Comparison of ENCODE assay signal across 23 mouse cellular contexts in the genomic region with DNA sequence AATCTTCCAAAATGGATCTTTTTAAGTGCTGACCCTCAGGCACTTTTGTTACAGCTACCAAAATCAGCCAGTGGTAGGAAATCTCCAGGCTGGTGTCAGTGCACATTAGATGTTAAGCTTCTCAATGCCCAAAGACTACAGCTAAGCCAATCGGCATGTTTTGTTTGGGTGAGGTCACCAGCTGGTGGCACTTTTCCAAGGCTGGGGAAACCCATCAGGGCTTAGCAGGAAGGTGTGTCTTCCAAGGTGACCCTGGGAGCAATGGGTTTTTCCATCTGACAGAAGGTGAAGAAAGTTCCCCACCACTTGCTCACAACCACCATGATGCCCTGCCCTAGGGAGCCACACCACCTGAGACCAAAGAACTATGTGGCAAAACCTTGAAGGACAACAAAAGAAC. TPM values are rescaled to one million over a fixed set of nuclear protein-coding genes. Genes with fewer than 3 reads are reported as not detected.
DNase-seq lines count a peak whose midpoint lies in the region; ATAC-seq and TF ChIP-seq lines count a peak whose summit lies in the region.
"Had no signal": no experiment of that assay in that cellular context is flagged by ENCODE, and none has a peak within 500 bp of the region (broad histone marks: within the 10 kb centered on the region; RNA-seq: fewer than 3 reads in every experiment).

No protein-coding gene starts in this region.

- H3K36me3 ChIP-seq in CH12.LX (replicated peaks in 1 of 2; ENCODE audit: control insufficient read depth in 1 of 2, insufficient read depth in 1 of 2, low read length in 1 of 2): peaks cover 38 to 79% of the 10 kb centered on the region in 2 experiments

- no peak overlapping the region for H3K4me2 ChIP-seq in CH12.LX (ENCODE audit: insufficient read depth, low read depth, poor library complexity, severe bottlenecking)
- H3K4me2 ChIP-seq: embryonic facial prominence, embryonic 12.5 days; forebrain, embryonic 12.5 days; heart, embryonic 15.5 days; hindbrain, embryonic 13.5 days; limb, embryonic 15.5 days; lung, embryonic 15.5 days; midbrain, embryonic 15.5 days; neural tube, embryonic 13.5 days had no signal

- no peak overlapping the region for H3K27ac ChIP-seq in CH12.LX (ENCODE audit: insufficient read depth, low read depth)
- H3K27ac ChIP-seq: embryonic facial prominence, embryonic 12.5 days; forebrain, embryonic 12.5 days; heart, embryonic 15.5 days; hindbrain, embryonic 13.5 days; kidney, postnatal 0 days; limb, embryonic 15.5 days; liver, embryonic 14.5 days; lung, embryonic 15.5 days; midbrain, embryonic 15.5 days; neural tube, embryonic 13.5 days had no signal

- dilution Hi-C loops in CH12.LX (cut with MboI; ENCODE audit: extremely low pct_ligation_motif_present, extremely low pct_unique_long_range_greater_than_20kb, low sequenced_read_pairs): no loop called here

- H3K9ac ChIP-seq in CH12.LX (ENCODE audit: insufficient read depth, low read depth): no peak overlapping the region
- H3K9ac ChIP-seq: embryonic facial prominence, embryonic 12.5 days; forebrain, embryonic 12.5 days; heart, embryonic 15.5 days; hindbrain, embryonic 13.5 days; limb, embryonic 15.5 days; liver, embryonic 14.5 days; lung, embryonic 15.5 days; midbrain, embryonic 15.5 days; neural tube, embryonic 13.5 days had no signal

- no peak for TF ChIP-seq CTCF in CH12.LX (conservative IDR thresholded peaks at IDR 0.05 in 1 of 2, IDR thresholded peaks at IDR 0.05 in 1 of 2; ENCODE audit: low read depth in 2 of 2, low read length in 2 of 2)

- no peak for TF ChIP-seq RAD21 in CH12.LX (IDR thresholded peaks at IDR 0.05; ENCODE audit: low read depth, low read length)

- no peaks in the 10 kb centered on the region for H3K79me2 ChIP-seq in CH12.LX (replicated peaks; ENCODE audit: control insufficient read depth, extremely low read depth, insufficient read depth, poor library complexity, severe bottlenecking)

- ATAC-seq in erythroid progenitor cell, adult 5-6 weeks (replicated peaks; ENCODE audit: low FRiP score, poor library complexity, severe bottlenecking): no peak
- ATAC-seq: midbrain, embryonic 15.5 days had no signal

- H3K4me1 ChIP-seq in CH12.LX (ENCODE audit: control insufficient read depth in 1 of 2, insufficient read depth in 2 of 2): peaks cover 16 to 33% of the 10 kb centered on the region in 2 experiments
- H3K4me1 ChIP-seq: heart, embryonic 15.5 days; lung, embryonic 15.5 days had no signal

- TF ChIP-seq POLR2A in CH12.LX (IDR thresholded peaks at IDR 0.05; ENCODE audit: low read depth, low read length): no peak

- no peak for TF ChIP-seq EP300 in CH12.LX (IDR thresholded peaks at IDR 0.05; ENCODE audit: low read length)

- no peaks in the 10 kb centered on the region for H3K27me3 ChIP-seq in CH12.LX (replicated peaks)
- H3K27me3 ChIP-seq: embryonic facial prominence, embryonic 12.5 days; forebrain, embryonic 12.5 days; heart, embryonic 15.5 days; hindbrain, embryonic 13.5 days; limb, embryonic 15.5 days; lung, embryonic 15.5 days; midbrain, embryonic 15.5 days; neural tube, embryonic 13.5 days had no signal

- DNase-seq in adrenal gland, postnatal 36 days: peak; percentile 34 to 40
- DNase-seq in adrenal gland, adult 18-20 months (ENCODE audit: low spot score in 2 of 2): no peak
- peak; percentile 12 for DNase-seq in CH12.LX (ENCODE audit: extremely low read depth)
- DNase-seq in R1 (ENCODE audit: low read depth, low spot score): peak; percentile 69
- peak; percentile 54 to 78 for DNase-seq in kidney, postnatal 25 days
- no peak for DNase-seq in right cerebral cortex, postnatal 25 days
- no peak for DNase-seq in lung, postnatal 36 days
- DNase-seq: cerebellum, adult 11-12 months; heart, postnatal 36 days; left cerebral cortex, postnatal 4 days; lung, postnatal 4 days; right cerebral cortex, adult 18-20 months had no signal

- in situ Hi-C loops in CH12.LX (cut with MboI; ENCODE audit: low pct_ligation_motif_present, low pct_unique_long_range_greater_than_20kb, low sequenced_read_pairs): no loop called here

- H3K4me3 ChIP-seq in CH12.LX (replicated peaks in 1 of 3; ENCODE audit: low read depth in 2 of 3, low read length in 2 of 3, poor library complexity in 1 of 3): no peak overlapping the region
- H3K4me3 ChIP-seq: embryonic facial prominence, embryonic 12.5 days; forebrain, embryonic 12.5 days; heart, embryonic 15.5 days; hindbrain, embryonic 13.5 days; limb, embryonic 15.5 days; lung, embryonic 15.5 days; midbrain, embryonic 15.5 days; neural tube, embryonic 13.5 days had no signal

- H3K9me3 ChIP-seq in CH12.LX (replicated peaks; ENCODE audit: low read length): no peaks in the 10 kb centered on the region
- H3K9me3 ChIP-seq: embryonic facial prominence, embryonic 12.5 days; forebrain, embryonic 12.5 days; heart, embryonic 15.5 days; hindbrain, embryonic 13.5 days; limb, embryonic 15.5 days; lung, embryonic 15.5 days; midbrain, embryonic 15.5 days; neural tube, embryonic 13.5 days had no signal

TF ChIP-seq in CH12.LX, 34 proteins besides CTCF, POLR2A, EP300 and RAD21:
- peak; percentile 54 for TF ChIP-seq ETS1 (conservative IDR thresholded peaks at IDR 0.05; ENCODE audit: low read depth, low read length)
- TF ChIP-seq SIN3A (IDR thresholded peaks at IDR 0.05; ENCODE audit: low read length): no peak
- no peak for TF ChIP-seq JUND (conservative IDR thresholded peaks at IDR 0.05; ENCODE audit: low read depth, low read length)
- no peak for TF ChIP-seq TCF12 (IDR thresholded peaks at IDR 0.05; ENCODE audit: low read depth, low read length)
TF ChIP-seq in CH12.LX: peak in this region for 1.

RNA-seq across cellular contexts. Expression of a gene that starts 20.0 kb away (rescaled TPM):
- 100 to 1,000 TPM in 1 of 2 experiments, 10 to 100 TPM in 1; 95.9 to 367 TPM for total RNA-seq in adrenal gland, postnatal 36 days (2021)
- total RNA-seq in adrenal gland, adult 18-20 months (2021): 100 to 1,000 TPM; 460 to 826 TPM
- total RNA-seq in CH12.LX (2012; rRNA removed) (57.5 and 92.8 TPM in 2 replicates), CH12.LX (2014; rRNA removed) (80.9 and 81.2 TPM in 2 replicates)
- 156 and 167 TPM in 2 replicates for polyA plus RNA-seq in CH12.LX (2012; ENCODE audit: insufficient read length, low read depth)
- total RNA-seq in erythroid progenitor cell, adult 5-6 weeks (2015; ENCODE audit: low replicate concordance): 11.2 and 36.9 TPM in 2 replicates
- total RNA-seq in erythroid progenitor cell, adult 5-6 weeks (2017; ENCODE audit: low replicate concordance): 3.8 and 23.2 TPM in 2 replicates

Comparison
In these comparisons a context has a peak if more than half of its experiments do, and no peak if none do; other contexts are left out.
1. DNase-seq: peak in adrenal gland, postnatal 36 days (2 of 2), CH12.LX (single experiment), R1 (single experiment) and kidney, postnatal 25 days (2 of 2); none in adrenal gland, adult 18-20 months (0 of 2), right cerebral cortex, postnatal 25 days (single experiment) and lung, postnatal 36 days (single experiment).